Mouse (Mus musculus) spleen, adult 2 months (tissue): ENCODE data around the gene Zbtb12.

ENCODE experiments used
- CTCF ChIP-seq: fragments of 200-500 bp; IDR thresholded peaks from 2 replicates; pipeline ENCODE4 v1.5.1; 2011; ENCODE audit warnings: mild to moderate bottlenecking, inconsistent platforms; ENCODE audit not compliant: insufficient read depth, insufficient read length, insufficient replicate concordance; ENCODE audit errors: extremely low read depth
- POLR2A ChIP-seq: fragments of 200-500 bp; IDR thresholded peaks from 2 replicates; pipeline ENCODE4 v1.6.1; 2011; ENCODE audit warnings: low read depth, low read length, inconsistent platforms

GRCm38 (mm10) chr17:34934031-34934430 is 54.7 kb downstream of the Zbtb12 start:
- no peak for TF ChIP-seq CTCF
- no peak for TF ChIP-seq POLR2A
